Mouse (Mus musculus) left cerebral cortex, postnatal 14 days (tissue): ENCODE data around the gene Git2. TPM values are rescaled to one million over a fixed set of nuclear protein-coding genes. Genes with fewer than 3 reads are reported as not detected.

ENCODE experiments used
- DNase-seq, 2 experiments: peaks; one replicate each; pipeline ENCODE4 v3.0.0; 2021 to 2022; ENCODE audit warnings: low spot score in 2 of 2, mixed read lengths in 1 of 2
- intact Hi-C: fragments of 180-260 bp; cut with DNase I; formaldehyde crosslinking; loops from one replicate; pipeline ENCODE4 v1.15.1; 2025
- total RNA-seq, 2 experiments: library from RNA; stranded (reverse); gene quantifications; 2 replicates each; pipeline ENCODE4 v1.2.3; 2021

Gene Git2
- total RNA-seq, 2 experiments from 2014 or later: 41.4 to 47.8 TPM

GRCm38 (mm10) chr5:114737090-114737887, 38.0 kb downstream of the Git2 start:
- intact Hi-C loops: no loop called here
- DNase-seq: no peak

GRCm38 (mm10) chr5:114733606-114734005, 41.7 kb downstream of the Git2 start:
- DNase-seq: no peak
- intact Hi-C loops: no loop called here

- no peak for DNase-seq
- intact Hi-C loops: no loop called here
These were observed 43.3 kb downstream of the Git2 start for GRCm38 (mm10) chr5:114731969-114732368.

GRCm38 (mm10) chr5:114731498-114731897, 43.8 kb downstream of the Git2 start:
- no peak for DNase-seq
- intact Hi-C loops: no loop called here

GRCm38 (mm10) chr5:114730129-114730528, 45.2 kb downstream of the Git2 start:
- no peak for DNase-seq
- intact Hi-C loops: no loop called here

GRCm38 (mm10) chr5:114728160-114728559, 47.2 kb downstream of the Git2 start:
- intact Hi-C loops: no loop called here
- no peak for DNase-seq

GRCm38 (mm10) chr5:114722846-114723245, 52.5 kb downstream of the Git2 start:
- intact Hi-C loops: no loop called here
- DNase-seq: no peak

- DNase-seq: no peak
- intact Hi-C loops: no loop called here
These were observed 53.3 kb downstream of the Git2 start for GRCm38 (mm10) chr5:114721969-114722368.

- no peak for DNase-seq
- intact Hi-C loops: no loop called here
These were observed 54.5 kb downstream of the Git2 start for GRCm38 (mm10) chr5:114720784-114721183.

- DNase-seq: no peak
- intact Hi-C loops: no loop called here
These were observed 55.4 kb downstream of the Git2 start for GRCm38 (mm10) chr5:114719928-114720270.

GRCm38 (mm10) chr5:114719003-114719927, 56.1 kb downstream of the Git2 start:
- DNase-seq: no peak
- intact Hi-C loops: no loop called here

GRCm38 (mm10) chr5:114718483-114718882, 56.8 kb downstream of the Git2 start:
- DNase-seq: no peak
- intact Hi-C loops: no loop called here

GRCm38 (mm10) chr5:114717937-114718336, 57.4 kb downstream of the Git2 start:
- intact Hi-C loops: no loop called here
- DNase-seq: no peak

- DNase-seq: no peak
- intact Hi-C loops: no loop called here
These were observed 58.0 kb downstream of the Git2 start for GRCm38 (mm10) chr5:114717292-114717691.

- intact Hi-C loops: no loop called here
- no peak for DNase-seq
These were observed 60.8 kb downstream of the Git2 start for GRCm38 (mm10) chr5:114714551-114714950.

- intact Hi-C loops: no loop called here
- DNase-seq: no peak
These were observed 66.0 kb downstream of the Git2 start for GRCm38 (mm10) chr5:114709357-114709756.

- no peak for DNase-seq
- intact Hi-C loops: no loop called here
These were observed 66.8 kb downstream of the Git2 start for GRCm38 (mm10) chr5:114708491-114708890.

GRCm38 (mm10) chr5:114707265-114708068, 67.8 kb downstream of the Git2 start, which contains the start of gene Tchp:
TSS of gene Tchp (plus strand) at chr5:114707760.
- intact Hi-C loops: no loop called here
- peak; percentile 90 to 96 for DNase-seq
